Mouse (Mus musculus): ENCODE measurements around the gene Hbp1. TPM values are rescaled to one million over a fixed set of nuclear protein-coding genes. Genes with fewer than 3 reads are reported as not detected.

Gene Hbp1
- polyA plus RNA-seq, 1 experiment from 2014 or later, result 133 TPM

DNA sequence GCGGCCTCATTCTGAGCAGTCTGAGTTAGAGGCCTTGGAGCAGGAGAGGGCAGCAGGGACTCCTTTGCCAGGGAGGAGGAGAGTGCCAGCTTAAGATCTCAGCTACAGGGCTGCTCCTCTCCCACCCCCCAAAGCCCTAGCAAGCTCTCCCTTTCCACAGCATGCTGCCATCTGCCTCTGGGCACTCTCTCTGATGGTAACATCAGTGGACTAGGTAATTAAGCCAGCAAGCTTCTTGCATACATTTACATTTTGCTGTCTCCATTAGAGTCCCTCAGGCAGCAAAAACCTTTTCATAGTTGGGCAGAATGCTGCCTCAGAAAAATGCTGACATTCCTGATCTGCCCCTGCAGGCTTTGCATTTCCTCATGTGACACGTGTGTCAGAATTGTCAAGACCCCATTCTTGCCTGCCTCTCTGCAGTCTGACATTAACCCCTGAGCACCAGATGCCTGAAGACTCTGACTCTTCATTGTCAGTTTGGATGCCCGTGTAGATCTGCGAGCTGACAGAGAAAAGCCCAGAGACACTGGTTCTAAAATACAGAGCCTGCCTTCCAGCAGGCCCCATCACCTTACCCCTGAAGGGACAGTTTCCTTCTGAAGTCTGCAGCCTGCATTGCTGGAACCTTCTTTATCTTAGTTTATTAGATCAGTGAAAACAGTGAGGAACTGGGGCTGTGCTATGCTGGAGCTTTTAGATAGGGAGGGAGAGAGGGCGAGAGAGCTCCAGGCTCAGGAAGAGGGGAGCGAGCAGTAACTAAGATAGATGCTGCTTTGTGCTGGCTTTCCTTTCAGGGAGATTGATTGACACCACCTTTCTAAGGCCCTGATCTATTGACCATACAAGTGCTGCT lies 44.4 kb downstream of the Hbp1 start:
- H3K9ac ChIP-seq (replicated peaks), result no peak overlapping the region
- H3K4me2 ChIP-seq, result no peak overlapping the region
- ATAC-seq (ENCODE audit: insufficient number of reproducible peaks, insufficient read depth, low FRiP score, low TSS enrichment, low read depth), result no peak
- peaks cover 14% of the 10 kb centered on the region; the same call in 1 of the 2 replicates for H3K36me3 ChIP-seq
- H3K4me3 ChIP-seq (replicated peaks), result no peak overlapping the region
- H3K9me3 ChIP-seq, result no peaks in the 10 kb centered on the region
- 54% methylated on average over 6 of the region's 6 CpGs for WGBS
- H3K4me1 ChIP-seq (replicated peaks), result no peaks in the 10 kb centered on the region
- no peak overlapping the region for H3K27ac ChIP-seq
- H3K27me3 ChIP-seq, result no peaks in the 10 kb centered on the region

GRCm38 (mm10) chr12:31900391-31900914 lies 49.9 kb downstream of the Hbp1 start:
- Histone ChIP-seq H3K36me3 (peaks cover 7% of the 10 kb centered on the region; the same call in 1 of the 2 replicates), H3K9me3 (no peaks in the 10 kb centered on the region), H3K4me2 (no peak overlapping the region), H3K4me3 (replicated peaks) (no peak overlapping the region), H3K9ac (replicated peaks) (no peak overlapping the region), H3K27ac (no peak overlapping the region), H3K4me1 (replicated peaks) (peaks cover 21% of the 10 kb centered on the region), H3K27me3 (no peaks in the 10 kb centered on the region)
- no peak for ATAC-seq (ENCODE audit: insufficient number of reproducible peaks, insufficient read depth, low FRiP score, low TSS enrichment, low read depth)
- 81% methylated on average over 4 of the region's 4 CpGs for WGBS

DNA sequence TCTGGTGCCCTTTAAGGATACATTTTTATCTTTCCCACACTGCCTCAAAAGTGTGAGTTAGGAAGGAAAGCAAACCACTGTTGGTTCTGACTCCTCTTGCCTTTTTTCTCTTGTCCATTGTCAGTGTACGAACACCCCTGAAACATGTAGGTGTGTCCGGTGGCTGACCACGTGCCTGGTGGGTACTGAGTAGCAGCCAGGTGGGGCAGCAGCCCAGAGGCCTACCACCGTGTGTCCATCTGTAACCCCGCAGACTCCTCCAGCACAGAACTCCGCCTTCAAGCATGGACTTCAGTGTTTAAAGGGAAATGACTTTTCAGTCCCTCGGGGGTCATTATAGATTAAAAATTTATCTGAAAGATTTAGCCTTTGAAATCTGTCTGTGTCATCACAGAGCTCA lies 52.9 kb downstream of the Hbp1 start:
- H3K4me2 ChIP-seq, result no peak overlapping the region
- H3K27ac ChIP-seq, result 0 out of 2 replicates have a peak overlapping the region, but pooled peaks have one; percentile 69
- WGBS, result 65% methylated on average over 7 of the region's 7 CpGs
- no peak for ATAC-seq (ENCODE audit: insufficient number of reproducible peaks, insufficient read depth, low FRiP score, low TSS enrichment, low read depth)
- H3K4me3 ChIP-seq (replicated peaks), result no peak overlapping the region
- no peaks in the 10 kb centered on the region for H3K27me3 ChIP-seq
- H3K36me3 ChIP-seq, result peaks cover 4% of the 10 kb centered on the region; the same call in 1 of the 2 replicates
- peaks cover 24% of the 10 kb centered on the region for H3K4me1 ChIP-seq (replicated peaks)
- H3K9me3 ChIP-seq, result no peaks in the 10 kb centered on the region
- no peak overlapping the region for H3K9ac ChIP-seq (replicated peaks)

GRCm38 (mm10) chr12:31896986-31897385 lies 53.3 kb downstream of the Hbp1 start:
- Histone ChIP-seq H3K27me3 (no peaks in the 10 kb centered on the region), H3K27ac (peak overlapping the region; percentile 69; the same call in 1 of the 2 replicates), H3K9ac (replicated peaks) (no peak overlapping the region), H3K9me3 (no peaks in the 10 kb centered on the region), H3K4me1 (replicated peaks) (peaks cover 24% of the 10 kb centered on the region), H3K4me3 (replicated peaks) (no peak overlapping the region), H3K36me3 (peaks cover 3% of the 10 kb centered on the region; the same call in 1 of the 2 replicates), H3K4me2 (no peak overlapping the region)
- no peak for ATAC-seq (ENCODE audit: insufficient number of reproducible peaks, insufficient read depth, low FRiP score, low TSS enrichment, low read depth)
- WGBS, result 30% methylated on average over 8 of the region's 8 CpGs

DNA sequence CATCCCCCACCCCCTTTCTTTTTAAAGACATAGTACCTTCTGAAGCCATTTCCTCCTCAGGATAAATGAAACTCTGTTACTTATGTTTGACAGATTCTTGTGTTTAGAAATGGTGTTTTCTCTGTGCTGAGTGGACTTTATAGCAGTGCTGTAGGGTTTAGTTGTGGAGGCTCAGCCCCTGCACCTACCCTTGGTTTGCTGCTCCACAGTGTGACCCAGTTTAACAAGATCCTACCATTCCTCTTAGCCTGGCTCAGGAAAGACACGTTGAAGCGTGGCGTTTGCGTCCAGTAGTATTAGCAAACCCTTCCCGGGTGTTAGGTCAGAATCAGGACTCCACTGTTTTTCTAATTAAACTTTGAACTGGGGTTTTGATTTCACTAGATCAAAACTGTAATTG lies 54.0 kb downstream of the Hbp1 start:
- H3K4me1 ChIP-seq (replicated peaks), result peaks cover 24% of the 10 kb centered on the region
- no peak overlapping the region for H3K4me3 ChIP-seq (replicated peaks)
- H3K27me3 ChIP-seq, result no peaks in the 10 kb centered on the region
- H3K9ac ChIP-seq (replicated peaks), result no peak overlapping the region
- no peaks in the 10 kb centered on the region; the same call in 1 of the 2 replicates for H3K36me3 ChIP-seq
- H3K9me3 ChIP-seq, result no peaks in the 10 kb centered on the region
- peak overlapping the region; percentile 69 for H3K27ac ChIP-seq
- WGBS, result 29% methylated on average over 5 of the region's 5 CpGs
- no peak for ATAC-seq (ENCODE audit: insufficient number of reproducible peaks, insufficient read depth, low FRiP score, low TSS enrichment, low read depth)
- H3K4me2 ChIP-seq, result no peak overlapping the region

GRCm38 (mm10) chr12:31895888-31896287 lies 54.4 kb downstream of the Hbp1 start:
- no peak; the same call in 1 of the 2 replicates for ATAC-seq (ENCODE audit: insufficient number of reproducible peaks, insufficient read depth, low FRiP score, low TSS enrichment, low read depth)
- Histone ChIP-seq H3K9ac (replicated peaks) (no peak overlapping the region), H3K36me3 (no peaks in the 10 kb centered on the region; the same call in 1 of the 2 replicates), H3K4me3 (replicated peaks) (no peak overlapping the region), H3K4me1 (replicated peaks) (peaks cover 24% of the 10 kb centered on the region), H3K9me3 (no peaks in the 10 kb centered on the region), H3K27ac (peak overlapping the region; percentile 69; the same call in 1 of the 2 replicates), H3K4me2 (no peak overlapping the region), H3K27me3 (no peaks in the 10 kb centered on the region)
- 25% methylated on average over 2 of the region's 2 CpGs for WGBS

- Histone ChIP-seq H3K4me2 (no peak overlapping the region), H3K27me3 (no peaks in the 10 kb centered on the region), H3K27ac (no peak overlapping the region), H3K4me1 (replicated peaks) (peaks cover 24% of the 10 kb centered on the region), H3K36me3 (0 out of 2 replicates have a peak, but pooled peaks cover 2% of the 10 kb centered on the region), H3K4me3 (replicated peaks) (no peak overlapping the region), H3K9me3 (no peaks in the 10 kb centered on the region), H3K9ac (replicated peaks) (no peak overlapping the region)
- ATAC-seq (ENCODE audit: insufficient number of reproducible peaks, insufficient read depth, low FRiP score, low TSS enrichment, low read depth), result no peak
- 42% methylated on average over 8 of the region's 8 CpGs for WGBS
Measured at GRCm38 (mm10) chr12:31895095-31895734, 55.1 kb downstream of the Hbp1 start.

- 0 out of 2 replicates have a peak, but pooled peaks cover 3% of the 10 kb centered on the region for H3K36me3 ChIP-seq
- H3K9ac ChIP-seq (replicated peaks), result no peak overlapping the region
- H3K27me3 ChIP-seq, result no peaks in the 10 kb centered on the region
- no peak for ATAC-seq (ENCODE audit: insufficient number of reproducible peaks, insufficient read depth, low FRiP score, low TSS enrichment, low read depth)
- H3K4me3 ChIP-seq (replicated peaks), result no peak overlapping the region
- 90% methylated on average over 7 of the region's 7 CpGs for WGBS
- no peaks in the 10 kb centered on the region for H3K9me3 ChIP-seq
- no peak overlapping the region for H3K27ac ChIP-seq
- peaks cover 24% of the 10 kb centered on the region for H3K4me1 ChIP-seq (replicated peaks)
- no peak overlapping the region for H3K4me2 ChIP-seq
Measured at GRCm38 (mm10) chr12:31892771-31893170, 57.6 kb downstream of the Hbp1 start.

DNA sequence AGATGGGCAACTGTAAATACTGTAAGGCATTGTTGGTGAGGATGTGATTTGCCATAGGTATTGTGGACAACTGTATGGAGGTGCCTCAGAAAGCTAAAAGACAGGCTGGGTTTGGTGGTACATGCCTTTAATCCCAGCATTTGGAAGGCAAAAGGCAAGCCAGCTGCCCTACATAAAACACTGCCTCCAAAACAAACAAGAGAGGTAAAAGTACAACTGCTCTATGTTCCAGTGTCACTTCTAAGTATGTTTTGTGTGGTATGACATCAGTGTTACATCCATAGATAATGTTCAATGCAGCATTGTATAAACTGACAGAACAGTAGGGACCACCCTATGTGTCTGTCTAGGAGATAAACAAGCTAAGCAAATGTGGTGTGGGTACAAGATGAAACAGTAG lies 58.3 kb downstream of the Hbp1 start:
- H3K27me3 ChIP-seq, result no peaks in the 10 kb centered on the region
- H3K4me2 ChIP-seq, result no peak overlapping the region
- no peak overlapping the region for H3K27ac ChIP-seq
- 0 out of 2 replicates have a peak, but pooled peaks cover 3% of the 10 kb centered on the region for H3K36me3 ChIP-seq
- H3K9me3 ChIP-seq, result no peaks in the 10 kb centered on the region
- no peak for ATAC-seq (ENCODE audit: insufficient number of reproducible peaks, insufficient read depth, low FRiP score, low TSS enrichment, low read depth)
- no peak overlapping the region for H3K9ac ChIP-seq (replicated peaks)
- no peak overlapping the region for H3K4me3 ChIP-seq (replicated peaks)
- H3K4me1 ChIP-seq (replicated peaks), result peaks cover 19% of the 10 kb centered on the region

DNA sequence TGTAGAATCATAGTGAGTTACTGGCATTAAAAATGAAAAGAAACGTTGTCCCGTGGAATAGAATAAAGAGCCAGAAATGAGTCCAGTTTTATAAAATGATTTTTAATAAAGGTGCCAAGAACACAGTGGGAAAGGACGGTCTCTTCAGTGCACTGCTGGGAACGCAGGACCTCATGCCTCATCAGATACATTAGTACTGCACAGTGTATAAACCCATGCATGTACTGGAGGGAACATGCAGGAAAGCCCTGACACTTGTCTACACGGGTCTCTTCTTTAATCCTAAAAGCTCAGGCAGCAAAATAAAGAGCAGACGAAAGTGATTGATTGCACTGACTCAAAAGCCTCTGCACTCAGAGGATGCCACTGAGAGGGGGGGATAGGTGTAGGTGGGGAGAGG lies 59.6 kb downstream of the Hbp1 start:
- Histone ChIP-seq H3K9me3 (no peaks in the 10 kb centered on the region), H3K27ac (no peak overlapping the region), H3K4me3 (replicated peaks) (no peak overlapping the region), H3K36me3 (peaks cover 13% of the 10 kb centered on the region), H3K27me3 (no peaks in the 10 kb centered on the region), H3K4me2 (no peak overlapping the region), H3K4me1 (replicated peaks) (peaks cover 5% of the 10 kb centered on the region), H3K9ac (replicated peaks) (no peak overlapping the region)
- WGBS, result 72% methylated on average over 6 of the region's 6 CpGs
- ATAC-seq (ENCODE audit: insufficient number of reproducible peaks, insufficient read depth, low FRiP score, low TSS enrichment, low read depth), result no peak

- 92% methylated on average over 11 of the region's 11 CpGs for WGBS
- H3K27me3 ChIP-seq, result no peaks in the 10 kb centered on the region
- no peaks in the 10 kb centered on the region for H3K9me3 ChIP-seq
- no peak overlapping the region for H3K9ac ChIP-seq (replicated peaks)
- peaks cover 13% of the 10 kb centered on the region for H3K36me3 ChIP-seq
- no peaks in the 10 kb centered on the region for H3K4me1 ChIP-seq (replicated peaks)
- H3K4me2 ChIP-seq, result no peak overlapping the region
- H3K27ac ChIP-seq, result no peak overlapping the region
- no peak for ATAC-seq (ENCODE audit: insufficient number of reproducible peaks, insufficient read depth, low FRiP score, low TSS enrichment, low read depth)
- no peak overlapping the region for H3K4me3 ChIP-seq (replicated peaks)
Measured at GRCm38 (mm10) chr12:31885844-31886606, 64.3 kb downstream of the Hbp1 start.
